Mouse (Mus musculus): ENCODE results near the gene Ddx25. TPM values are rescaled to one million over a fixed set of nuclear protein-coding genes. Genes with fewer than 3 reads are reported as not detected.

Gene Ddx25
- polyA plus RNA-seq, 1 experiment from 2014 or later = 0.50 TPM

- TF ChIP-seq CTCF (IDR thresholded peaks at IDR 0.05; ENCODE audit: low read depth) = peak; percentile 59
- H3K4me2 ChIP-seq (replicated peaks; ENCODE audit: low read depth) = peak within 1 kb of the TSS; percentile 70
- under 1% methylated on average over 86 of the region's 86 CpGs for WGBS
- ATAC-seq = peak; percentile 99
- H3K27me3 ChIP-seq (replicated peaks; ENCODE audit: control insufficient read depth, insufficient read depth, low read length) = peaks cover 10% of the 10 kb centered on the region; the same call in 1 of the 2 replicates
- H3K27ac ChIP-seq (ENCODE audit: low read depth, low read length) = peak within 1 kb of the TSS; percentile 41; the same call in 1 of the 2 replicates
- peaks cover 11% of the 10 kb centered on the region; the same call in 1 of the 2 replicates for H3K36me3 ChIP-seq (ENCODE audit: control insufficient read depth, insufficient read depth)
- no peaks in the 10 kb centered on the region for H3K9me3 ChIP-seq (ENCODE audit: control insufficient read depth)
- H3K9ac ChIP-seq (ENCODE audit: low read depth, low read length) = peak within 1 kb of the TSS; percentile 52
- H3K4me3 ChIP-seq (ENCODE audit: low read depth, low read length) = peak within 1 kb of the TSS; percentile 75
- 0 out of 2 replicates have a peak, but pooled peaks cover 3% of the 10 kb centered on the region for H3K4me1 ChIP-seq (replicated peaks; ENCODE audit: control insufficient read depth, insufficient read depth, low read length)
Measured at GRCm38 (mm10) chr9:35569571-35570534, 11.5 kb upstream of the Ddx25 start, which contains the start of the genes Pate2 and Hyls1. Pate2 (plus strand) TSS chr9:35570284. Hyls1 (minus strand) TSS chr9:35570398.

GRCm38 (mm10) chr9:35567995-35568394, 9.7 kb upstream of the Ddx25 start:
- H3K9ac ChIP-seq (ENCODE audit: low read depth, low read length) = no peak overlapping the region
- H3K4me2 ChIP-seq (replicated peaks; ENCODE audit: low read depth) = no peak overlapping the region
- no peak overlapping the region for H3K4me3 ChIP-seq (ENCODE audit: low read depth, low read length)
- H3K4me1 ChIP-seq (replicated peaks; ENCODE audit: control insufficient read depth, insufficient read depth, low read length) = no peaks in the 10 kb centered on the region
- WGBS = 86% methylated on average over 3 of the region's 3 CpGs
- no peak for ATAC-seq
- no peak for TF ChIP-seq CTCF (IDR thresholded peaks at IDR 0.05; ENCODE audit: low read depth)
- no peak overlapping the region for H3K27ac ChIP-seq (ENCODE audit: low read depth, low read length)
- no peaks in the 10 kb centered on the region for H3K9me3 ChIP-seq (ENCODE audit: control insufficient read depth)
- H3K36me3 ChIP-seq (ENCODE audit: control insufficient read depth, insufficient read depth) = peaks cover 12% of the 10 kb centered on the region; the same call in 1 of the 2 replicates
- H3K27me3 ChIP-seq (replicated peaks; ENCODE audit: control insufficient read depth, insufficient read depth, low read length) = no peaks in the 10 kb centered on the region

- peaks cover 5% of the 10 kb centered on the region; the same call in 1 of the 2 replicates for H3K4me1 ChIP-seq (replicated peaks; ENCODE audit: control insufficient read depth, insufficient read depth, low read length)
- H3K36me3 ChIP-seq (ENCODE audit: control insufficient read depth, insufficient read depth) = peaks cover 18% of the 10 kb centered on the region
- H3K4me3 ChIP-seq (ENCODE audit: low read depth, low read length) = no peak overlapping the region
- H3K9ac ChIP-seq (ENCODE audit: low read depth, low read length) = no peak overlapping the region
- no peak for ATAC-seq
- no peak overlapping the region for H3K27ac ChIP-seq (ENCODE audit: low read depth, low read length)
- H3K27me3 ChIP-seq (replicated peaks; ENCODE audit: control insufficient read depth, insufficient read depth, low read length) = no peaks in the 10 kb centered on the region
- WGBS = 87% methylated on average over 5 of the region's 5 CpGs
- no peak overlapping the region for H3K4me2 ChIP-seq (replicated peaks; ENCODE audit: low read depth)
- H3K9me3 ChIP-seq (ENCODE audit: control insufficient read depth) = no peaks in the 10 kb centered on the region
- TF ChIP-seq CTCF (IDR thresholded peaks at IDR 0.05; ENCODE audit: low read depth) = no peak
Measured at GRCm38 (mm10) chr9:35564536-35565240, 6.4 kb upstream of the Ddx25 start.

- H3K36me3 ChIP-seq (ENCODE audit: control insufficient read depth, insufficient read depth) = peaks cover 16% of the 10 kb centered on the region
- no peak overlapping the region for H3K9ac ChIP-seq (ENCODE audit: low read depth, low read length)
- no peak for ATAC-seq
- WGBS = 85% methylated on average over 6 of the region's 6 CpGs
- H3K4me3 ChIP-seq (ENCODE audit: low read depth, low read length) = no peak overlapping the region
- no peak overlapping the region for H3K4me2 ChIP-seq (replicated peaks; ENCODE audit: low read depth)
- H3K27ac ChIP-seq (ENCODE audit: low read depth, low read length) = no peak overlapping the region
- peaks cover 14% of the 10 kb centered on the region for H3K27me3 ChIP-seq (replicated peaks; ENCODE audit: control insufficient read depth, insufficient read depth, low read length)
- no peaks in the 10 kb centered on the region for H3K9me3 ChIP-seq (ENCODE audit: control insufficient read depth)
- H3K4me1 ChIP-seq (replicated peaks; ENCODE audit: control insufficient read depth, insufficient read depth, low read length) = peaks cover 11% of the 10 kb centered on the region; the same call in 1 of the 2 replicates
- no peak for TF ChIP-seq CTCF (IDR thresholded peaks at IDR 0.05; ENCODE audit: low read depth)
Measured at GRCm38 (mm10) chr9:35561583-35561982, 3.3 kb upstream of the Ddx25 start.

GRCm38 (mm10) chr9:35561076-35561475, 2.7 kb upstream of the Ddx25 start:
- Histone ChIP-seq H3K27ac (ENCODE audit: low read depth, low read length) (no peak overlapping the region), H3K4me2 (replicated peaks; ENCODE audit: low read depth) (no peak overlapping the region), H3K4me1 (replicated peaks; ENCODE audit: control insufficient read depth, insufficient read depth, low read length) (peaks cover 11% of the 10 kb centered on the region; the same call in 1 of the 2 replicates), H3K9me3 (ENCODE audit: control insufficient read depth) (no peaks in the 10 kb centered on the region), H3K9ac (ENCODE audit: low read depth, low read length) (no peak overlapping the region), H3K27me3 (replicated peaks; ENCODE audit: control insufficient read depth, insufficient read depth, low read length) (peaks cover 14% of the 10 kb centered on the region), H3K36me3 (ENCODE audit: control insufficient read depth, insufficient read depth) (peaks cover 13% of the 10 kb centered on the region; the same call in 1 of the 2 replicates), H3K4me3 (ENCODE audit: low read depth, low read length) (no peak overlapping the region)
- no peak for TF ChIP-seq CTCF (IDR thresholded peaks at IDR 0.05; ENCODE audit: low read depth)
- WGBS = 91% methylated on average over 11 of the region's 11 CpGs
- no peak for ATAC-seq

Data from intestine, postnatal 0 days (tissue).